Mouse (Mus musculus) midbrain, embryonic 11.5 days (tissue): Measurements from ENCODE around the gene E430018J23Rik. TPM values are rescaled to one million over a fixed set of nuclear protein-coding genes. Genes with fewer than 3 reads are reported as not detected.
"Not testable (repeated sequence)": the region's sequence is repeated elsewhere in the genome, so short reads cannot be mapped to it uniquely, and the experiment has no call there.

Source experiments
- ATAC-seq: fragments of 200-750 bp; cut with Nextera tagmentation; 2 replicates; pipeline ENCODE4 v1.8.0; 2017; ENCODE audit warnings: moderate TSS enrichment, moderate library complexity; ENCODE audit not compliant: low FRiP score
- DNase-seq: peaks from one replicate; pipeline ENCODE4 v3.0.0; 2015; ENCODE audit warnings: low spot score; ENCODE audit errors: missing footprints
- H3K27ac ChIP-seq: fragments of 300-500 bp; sonication (generic); 2 replicates; pipeline ENCODE4 v1.5.1; 2014; ENCODE audit warnings: low read depth, low read length
- H3K27me3 ChIP-seq: fragments of 300-500 bp; sonication (generic); 2 replicates; pipeline ENCODE4 v1.6.1; 2014; ENCODE audit warnings: mild to moderate bottlenecking, low read length, moderate library complexity, mixed read lengths; ENCODE audit not compliant: control insufficient read depth, insufficient read depth
- H3K36me3 ChIP-seq: fragments of 300-500 bp; sonication (generic); 2 replicates; pipeline ENCODE4 v1.6.1; 2014; ENCODE audit warnings: mild to moderate bottlenecking, low read length, moderate library complexity, mixed read lengths; ENCODE audit not compliant: control insufficient read depth, insufficient read depth
- H3K4me1 ChIP-seq: fragments of 300-500 bp; sonication (generic); 2 replicates; pipeline ENCODE4 v1.6.1; 2014; ENCODE audit warnings: low read length; ENCODE audit not compliant: control insufficient read depth, insufficient read depth
- H3K4me2 ChIP-seq: fragments of 300-500 bp; sonication (generic); 2 replicates; pipeline ENCODE4 v1.6.1; 2014; ENCODE audit warnings: mild to moderate bottlenecking, moderate library complexity
- H3K4me3 ChIP-seq: fragments of 300-500 bp; sonication (generic); 2 replicates; pipeline ENCODE4 v1.5.1; 2014; ENCODE audit warnings: low read depth, low read length
- H3K9ac ChIP-seq: fragments of 300-500 bp; sonication (generic); 2 replicates; pipeline ENCODE4 v1.6.1; 2014; ENCODE audit warnings: low read length
- H3K9me3 ChIP-seq: fragments of 300-500 bp; sonication (generic); 2 replicates; pipeline ENCODE4 v1.6.1; 2016; ENCODE audit warnings: low read length; ENCODE audit not compliant: control insufficient read depth
- WGBS: fragments of 180-500 bp; shearing (Covaris S2); extraction: QIAGEN DNeasy Blood & Tissue Kit; methylation state at CpG from one replicate; pipeline ENCODE4 v1.1.7; 2014; 5-methylcytosine and 5-hydroxymethylcytosine counted together
- polyA plus RNA-seq: library from polyadenylated mRNA; unstranded; fragments of >200 nt; fragmentation: Nextera tagmentation; extraction: Ambion mirVana; gene quantifications from 2 replicates; pipeline ENCODE4 v1.2.1, GENCODE M21; 2014

Gene E430018J23Rik
- polyA plus RNA-seq, 1 experiment from 2014 or later, result 6.4 TPM

GRCm38 (mm10) chr7:127411418-127411817 lies 18.0 kb upstream of the E430018J23Rik start:
- Histone ChIP-seq H3K9ac (no peak overlapping the region), H3K9me3 (no peaks in the 10 kb centered on the region), H3K4me3 (no peak overlapping the region), H3K27ac (no peak overlapping the region), H3K4me1 (no peaks in the 10 kb centered on the region), H3K4me2 (no peak overlapping the region), H3K27me3 (no peaks in the 10 kb centered on the region), H3K36me3 (no peaks in the 10 kb centered on the region)
- DNase-seq (no peak), ATAC-seq (no peak)
- WGBS, result 83% methylated on average over 2 of the region's 2 CpGs

- not testable (repeated sequence) for H3K9me3 ChIP-seq, H3K27me3 ChIP-seq, H3K36me3 ChIP-seq, H3K4me1 ChIP-seq
- Histone ChIP-seq H3K4me3 (peak within 1 kb of the TSS; percentile 47), H3K4me2 (peak within 1 kb of the TSS; percentile 85), H3K9ac (peak within 1 kb of the TSS; percentile 81), H3K27ac (0 out of 2 replicates have a peak within 1 kb of the TSS, but pooled peaks have one; percentile 4)
- ATAC-seq, result peak; percentile 86
- peak; percentile 98 for DNase-seq
- 6% methylated on average over 40 of the region's 40 CpGs for WGBS
Observed at GRCm38 (mm10) chr7:127406002-127406987, 12.9 kb upstream of the E430018J23Rik start, which contains the start of gene Zfp764. Gene Zfp764 (minus strand): TSS chr7:127406822.

- H3K27ac ChIP-seq, H3K9me3 ChIP-seq, H3K9ac ChIP-seq, DNase-seq, H3K4me3 ChIP-seq, H3K4me2 ChIP-seq, H3K27me3 ChIP-seq, ATAC-seq, H3K4me1 ChIP-seq, H3K36me3 ChIP-seq: not testable (repeated sequence)
- 97% methylated on average over 6 of the region's 6 CpGs for WGBS
Observed at GRCm38 (mm10) chr7:127404101-127404500, 10.7 kb upstream of the E430018J23Rik start.

DNA sequence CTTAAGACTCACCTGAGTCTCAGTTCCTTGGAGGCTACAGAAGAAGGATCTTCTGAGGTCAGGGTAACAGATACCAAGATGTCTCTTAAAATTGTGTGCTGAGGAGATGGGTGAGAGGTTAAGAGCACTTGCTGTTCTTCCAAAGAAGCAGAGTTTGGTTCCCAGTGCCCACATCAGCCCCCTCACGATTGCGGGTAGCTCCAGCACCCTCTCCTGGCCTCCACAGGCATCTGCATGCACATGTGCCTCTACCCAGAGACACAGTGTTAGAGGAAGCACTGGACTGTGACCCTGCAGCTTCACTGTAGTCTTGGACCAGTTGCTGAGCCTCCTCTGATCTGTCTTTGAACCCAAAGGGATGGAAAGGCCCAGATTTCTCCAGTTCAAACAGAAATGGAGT lies 9.6 kb upstream of the E430018J23Rik start:
- Histone ChIP-seq H3K27ac (no peak overlapping the region), H3K9me3 (no peaks in the 10 kb centered on the region), H3K4me3 (no peak overlapping the region), H3K4me2 (no peak overlapping the region), H3K9ac (no peak overlapping the region), H3K27me3 (no peaks in the 10 kb centered on the region), H3K36me3 (no peaks in the 10 kb centered on the region), H3K4me1 (no peaks in the 10 kb centered on the region)
- WGBS, result 47% methylated on average over 2 of the region's 2 CpGs
- DNase-seq (no peak), ATAC-seq (no peak)

DNA sequence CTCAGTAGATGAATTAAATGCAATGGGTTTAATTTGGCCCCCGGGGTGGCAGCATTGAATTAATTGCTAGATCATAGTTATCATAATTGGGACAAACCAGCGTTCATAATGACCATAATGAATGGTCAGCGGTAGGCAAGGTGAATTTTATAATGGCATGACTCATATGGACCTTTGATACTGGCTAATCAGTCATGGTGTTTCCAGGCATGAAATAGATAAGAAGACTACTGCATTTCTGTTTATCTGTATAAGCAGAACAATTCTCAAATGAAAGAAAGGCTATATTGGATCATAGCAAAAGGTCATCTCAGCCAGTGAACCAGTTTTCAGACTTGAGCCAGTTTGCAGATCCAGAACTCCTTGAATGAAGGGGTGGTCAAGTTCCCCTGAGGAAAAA lies 6.9 kb upstream of the E430018J23Rik start:
- H3K4me2 ChIP-seq, result no peak overlapping the region
- H3K4me1 ChIP-seq, result no peaks in the 10 kb centered on the region
- no peaks in the 10 kb centered on the region for H3K9me3 ChIP-seq
- H3K27me3 ChIP-seq, result no peaks in the 10 kb centered on the region
- DNase-seq (no peak), ATAC-seq (no peak)
- H3K36me3 ChIP-seq, result no peaks in the 10 kb centered on the region
- H3K4me3 ChIP-seq, result no peak overlapping the region
- WGBS, result 67% methylated on average over 3 of the region's 3 CpGs
- H3K27ac ChIP-seq, result no peak overlapping the region
- no peak overlapping the region for H3K9ac ChIP-seq

DNA sequence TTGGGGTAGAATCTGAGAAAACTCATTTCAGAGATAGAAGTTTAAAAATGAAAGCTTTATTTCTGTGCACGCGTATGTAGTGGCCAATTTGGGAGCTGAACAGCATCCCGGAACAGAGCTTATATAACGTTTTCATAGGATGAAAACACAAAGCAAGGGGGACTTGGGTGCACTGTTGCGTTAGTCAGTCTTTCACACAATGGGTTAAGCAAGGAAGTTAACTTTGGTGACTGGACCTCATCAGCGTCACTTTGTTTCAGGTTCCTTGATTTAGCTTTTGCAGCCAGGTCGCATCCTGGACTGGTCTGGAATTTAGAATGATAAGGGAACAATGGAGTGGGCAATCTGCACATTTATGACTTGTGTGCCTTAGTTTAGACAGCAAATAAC lies 510 bp upstream of the E430018J23Rik start:
- H3K4me2 ChIP-seq, result peak overlapping the region; percentile 82
- H3K36me3 ChIP-seq, result peaks cover 3% of the 10 kb centered on the region; the same call in 1 of the 2 replicates
- no peaks in the 10 kb centered on the region for H3K9me3 ChIP-seq
- peak overlapping the region; percentile 66 for H3K4me3 ChIP-seq
- peak overlapping the region; percentile 62 for H3K9ac ChIP-seq
- H3K27ac ChIP-seq, result no peak overlapping the region; the same call in 1 of the 2 replicates
- no peak for ATAC-seq
- no peak for DNase-seq
- 27% methylated on average over 7 of the region's 7 CpGs for WGBS
- peaks cover 9% of the 10 kb centered on the region for H3K4me1 ChIP-seq
- H3K27me3 ChIP-seq, result no peaks in the 10 kb centered on the region

- DNase-seq, result peak; percentile 82
- H3K27ac ChIP-seq, result no peak overlapping the region
- ATAC-seq, result no peak
- no peaks in the 10 kb centered on the region for H3K9me3 ChIP-seq
- H3K36me3 ChIP-seq, result peaks cover 3% of the 10 kb centered on the region; the same call in 1 of the 2 replicates
- H3K4me3 ChIP-seq, result no peak overlapping the region
- H3K9ac ChIP-seq, result peak overlapping the region; percentile 87
- H3K4me2 ChIP-seq, result peak overlapping the region; percentile 82
- H3K4me1 ChIP-seq, result peaks cover 9% of the 10 kb centered on the region
- no peaks in the 10 kb centered on the region for H3K27me3 ChIP-seq
- 83% methylated on average over 8 of the region's 8 CpGs for whole genome bisulfite sequencing
Observed at GRCm38 (mm10) chr7:127392251-127392824, 1.1 kb downstream of the E430018J23Rik start.

DNA sequence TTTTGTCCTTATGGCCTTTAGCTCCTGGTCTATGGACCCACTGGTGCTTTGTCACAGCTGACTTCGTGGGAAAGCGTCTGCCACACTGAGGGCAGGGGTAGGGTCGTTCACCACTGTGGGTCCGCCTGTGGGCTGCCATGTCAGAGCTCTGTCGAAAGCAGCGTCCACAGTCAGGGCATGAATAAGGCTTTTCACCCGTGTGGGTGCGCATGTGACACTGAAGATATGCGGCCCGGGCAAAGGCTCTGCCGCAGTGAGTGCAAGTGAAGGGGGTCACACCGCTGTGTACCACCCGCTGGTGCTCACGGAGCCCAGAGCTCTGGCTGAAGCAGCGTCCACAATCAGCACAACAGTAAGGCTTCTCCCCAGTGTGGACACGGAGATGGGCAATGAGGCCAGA lies 1.9 kb downstream of the E430018J23Rik start:
- Histone ChIP-seq H3K4me3 (no peak overlapping the region), H3K4me2 (no peak overlapping the region), H3K27ac (no peak overlapping the region), H3K4me1 (peaks cover 9% of the 10 kb centered on the region), H3K9ac (no peak overlapping the region), H3K27me3 (no peaks in the 10 kb centered on the region), H3K9me3 (no peaks in the 10 kb centered on the region), H3K36me3 (peaks cover 3% of the 10 kb centered on the region; the same call in 1 of the 2 replicates)
- 97% methylated on average over 16 of the region's 16 CpGs for WGBS
- ATAC-seq, result no peak
- DNase-seq, result peak; percentile 8

GRCm38 (mm10) chr7:127390306-127390705 lies 3.1 kb downstream of the E430018J23Rik start:
- ATAC-seq (no peak), DNase-seq (peak; percentile 73)
- H3K4me1 ChIP-seq, result peaks cover 9% of the 10 kb centered on the region
- H3K9me3 ChIP-seq, result no peaks in the 10 kb centered on the region
- H3K27me3 ChIP-seq, result no peaks in the 10 kb centered on the region
- H3K9ac ChIP-seq, result no peak overlapping the region
- H3K4me2 ChIP-seq, result no peak overlapping the region
- WGBS, result 67% methylated on average over 7 of the region's 7 CpGs
- no peak overlapping the region for H3K27ac ChIP-seq
- no peak overlapping the region for H3K4me3 ChIP-seq
- H3K36me3 ChIP-seq, result peaks cover 3% of the 10 kb centered on the region; the same call in 1 of the 2 replicates
